Mouse (Mus musculus): ENCODE measurements around the gene Impdh1. TPM values are rescaled to one million over a fixed set of nuclear protein-coding genes. Genes with fewer than 3 reads are reported as not detected.

Impdh1 gene
- polyA plus RNA-seq, 1 experiment: 217 TPM

DNA sequence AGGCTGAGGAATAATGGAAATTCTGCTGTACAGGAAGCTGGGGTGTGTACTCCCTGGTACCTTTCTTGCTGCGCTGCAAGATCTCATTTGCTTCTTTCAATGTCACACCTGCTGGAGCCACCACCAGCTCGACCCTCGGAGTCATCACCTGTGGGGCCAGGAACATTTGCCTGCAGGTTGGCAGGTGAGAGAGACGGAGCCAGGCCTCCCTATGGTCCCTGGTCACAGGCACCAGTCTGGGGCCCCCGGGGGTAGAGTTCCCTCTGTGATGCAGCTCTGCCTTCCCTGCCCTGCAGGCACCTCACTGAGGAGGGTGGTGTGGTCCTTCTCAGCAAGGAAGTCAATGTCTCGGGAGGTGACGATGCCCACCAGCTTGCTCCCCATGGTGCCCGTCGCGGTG is 10.2 kb downstream of the Impdh1 start:
- Histone ChIP-seq H3K4me3 (replicated peaks; ENCODE audit: extremely low read depth, low read depth, low read length) (no peak overlapping the region), H3K4me1 (ENCODE audit: control insufficient read depth, insufficient read depth, low read length) (peaks cover 7% of the 10 kb centered on the region)
- TF ChIP-seq CTCF (IDR thresholded peaks at IDR 0.05; ENCODE audit: insufficient read depth, low read length) (no peak), POLR2A (IDR thresholded peaks at IDR 0.05; ENCODE audit: borderline replicate concordance, extremely low read depth, low read depth, low read length) (no peak)
- 90% methylated on average over 10 of the region's 10 CpGs for WGBS
- DNase-seq: no peak

GRCm38 (mm10) chr6:29204932-29205614 is 11.1 kb downstream of the Impdh1 start:
- H3K4me3 ChIP-seq (replicated peaks; ENCODE audit: extremely low read depth, low read depth, low read length): no peak overlapping the region
- peak; percentile 51 for DNase-seq
- H3K4me1 ChIP-seq (ENCODE audit: control insufficient read depth, insufficient read depth, low read length): peaks cover 3% of the 10 kb centered on the region
- peak; percentile 96 for TF ChIP-seq CTCF (IDR thresholded peaks at IDR 0.05; ENCODE audit: insufficient read depth, low read length)
- no peak for TF ChIP-seq POLR2A (IDR thresholded peaks at IDR 0.05; ENCODE audit: borderline replicate concordance, extremely low read depth, low read depth, low read length)
- WGBS: 55% methylated on average over 15 of the region's 15 CpGs

DNA sequence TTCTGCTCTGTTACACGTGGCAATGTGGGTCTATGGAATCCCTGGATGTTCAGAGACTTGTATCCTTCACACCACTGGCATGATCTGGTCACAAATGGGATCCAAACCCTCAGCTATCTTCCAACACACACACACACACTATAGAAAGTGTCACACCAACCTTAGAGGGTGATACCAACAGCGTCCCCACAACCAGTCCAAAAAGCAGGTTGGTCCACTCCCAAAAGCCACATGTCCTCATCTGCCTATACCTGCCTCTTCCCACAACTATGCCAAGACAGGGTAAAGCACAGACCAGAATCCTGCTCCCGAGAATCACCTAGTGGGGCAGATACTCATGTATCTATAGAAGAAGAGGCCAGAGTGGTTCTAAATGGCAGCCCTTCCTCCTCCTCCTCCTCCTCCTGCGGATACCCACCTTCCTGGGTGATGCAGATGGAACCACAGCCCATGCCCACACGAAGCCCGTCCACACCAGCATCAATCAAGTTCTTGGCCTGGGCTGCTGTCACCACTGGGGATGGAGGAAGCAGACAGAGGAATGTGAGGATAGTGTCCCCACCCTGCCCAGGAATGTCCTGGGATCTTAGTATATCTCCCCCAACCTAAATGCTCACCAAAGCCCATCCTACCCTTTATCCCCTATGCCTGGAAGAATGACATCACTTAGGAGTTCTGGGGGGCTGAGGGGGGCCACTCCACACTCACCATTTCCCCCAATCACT is 12.1 kb downstream of the Impdh1 start:
- TF ChIP-seq CTCF (IDR thresholded peaks at IDR 0.05; ENCODE audit: insufficient read depth, low read length) (no peak), POLR2A (IDR thresholded peaks at IDR 0.05; ENCODE audit: borderline replicate concordance, extremely low read depth, low read depth, low read length) (no peak)
- no peak overlapping the region for H3K4me3 ChIP-seq (replicated peaks; ENCODE audit: extremely low read depth, low read depth, low read length)
- 76% methylated on average over 6 of the region's 6 CpGs for WGBS
- H3K4me1 ChIP-seq (ENCODE audit: control insufficient read depth, insufficient read depth, low read length): peaks cover 3% of the 10 kb centered on the region
- DNase-seq: no peak

- DNase-seq: no peak
- WGBS: 89% methylated on average over 13 of the region's 13 CpGs
- H3K4me3 ChIP-seq (replicated peaks; ENCODE audit: extremely low read depth, low read depth, low read length): no peak overlapping the region
- TF ChIP-seq CTCF (IDR thresholded peaks at IDR 0.05; ENCODE audit: insufficient read depth, low read length) (no peak), POLR2A (IDR thresholded peaks at IDR 0.05; ENCODE audit: borderline replicate concordance, extremely low read depth, low read depth, low read length) (no peak)
- peaks cover 3% of the 10 kb centered on the region for H3K4me1 ChIP-seq (ENCODE audit: control insufficient read depth, insufficient read depth, low read length)
Measured at GRCm38 (mm10) chr6:29203096-29203495, 13.1 kb downstream of the Impdh1 start.

DNA sequence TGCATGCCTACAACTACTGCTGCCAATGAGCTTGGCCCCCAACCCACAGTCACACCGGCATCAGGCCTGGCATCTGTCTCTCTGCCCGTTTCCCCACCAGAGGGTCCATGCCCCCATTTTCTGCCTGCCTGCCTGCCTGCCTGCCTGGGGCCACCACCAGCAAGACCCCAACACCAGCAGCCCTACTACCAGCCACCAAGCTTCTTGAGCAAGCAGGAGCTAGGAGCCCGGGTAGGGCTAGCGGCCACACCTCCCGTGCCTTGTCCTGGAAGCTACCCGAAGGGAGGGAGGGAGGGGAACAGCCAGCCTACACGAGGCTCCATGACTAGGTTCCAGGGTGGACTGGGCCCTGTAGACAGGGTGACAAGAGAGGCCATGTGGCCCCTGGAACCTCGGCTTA is 14.2 kb downstream of the Impdh1 start:
- 87% methylated on average over 7 of the region's 8 CpGs for WGBS
- DNase-seq: no peak
- Histone ChIP-seq H3K4me3 (replicated peaks; ENCODE audit: extremely low read depth, low read depth, low read length) (no peak overlapping the region), H3K4me1 (ENCODE audit: control insufficient read depth, insufficient read depth, low read length) (peaks cover 3% of the 10 kb centered on the region)
- no peak for TF ChIP-seq POLR2A (IDR thresholded peaks at IDR 0.05; ENCODE audit: borderline replicate concordance, extremely low read depth, low read depth, low read length)
- TF ChIP-seq CTCF (IDR thresholded peaks at IDR 0.05; ENCODE audit: insufficient read depth, low read length): no peak

DNA sequence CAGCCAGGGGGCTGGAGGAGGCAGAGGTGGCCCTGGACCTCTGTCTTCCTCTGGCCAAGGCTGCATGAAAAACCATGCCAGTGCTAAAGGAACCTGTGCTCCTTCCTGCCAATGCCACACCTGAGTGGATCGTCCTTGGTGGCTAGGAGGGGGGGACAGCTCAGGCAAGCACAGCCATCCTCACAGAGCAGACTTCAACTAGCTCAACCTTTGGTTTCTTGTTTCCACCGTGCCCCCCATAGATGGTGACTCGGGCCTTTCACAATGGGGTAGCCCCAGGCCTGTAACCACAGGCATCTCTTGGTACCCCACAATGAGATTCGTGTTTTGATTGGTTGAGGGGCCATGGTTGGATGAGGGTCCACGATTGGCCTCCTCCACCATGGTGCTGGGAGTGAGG is 14.8 kb downstream of the Impdh1 start:
- no peak overlapping the region for H3K4me3 ChIP-seq (replicated peaks; ENCODE audit: extremely low read depth, low read depth, low read length)
- WGBS: 89% methylated on average over 5 of the region's 5 CpGs
- TF ChIP-seq CTCF (IDR thresholded peaks at IDR 0.05; ENCODE audit: insufficient read depth, low read length) (no peak), POLR2A (IDR thresholded peaks at IDR 0.05; ENCODE audit: borderline replicate concordance, extremely low read depth, low read depth, low read length) (no peak)
- no peak for DNase-seq
- peaks cover 3% of the 10 kb centered on the region for H3K4me1 ChIP-seq (ENCODE audit: control insufficient read depth, insufficient read depth, low read length)

- no peak for DNase-seq
- Histone ChIP-seq H3K4me3 (replicated peaks; ENCODE audit: extremely low read depth, low read depth, low read length) (no peak overlapping the region), H3K4me1 (ENCODE audit: control insufficient read depth, insufficient read depth, low read length) (0 out of 2 replicates have a peak, but pooled peaks cover 3% of the 10 kb centered on the region)
- WGBS: 63% methylated on average over 3 of the region's 3 CpGs
- TF ChIP-seq POLR2A (IDR thresholded peaks at IDR 0.05; ENCODE audit: borderline replicate concordance, extremely low read depth, low read depth, low read length): no peak
- no peak for TF ChIP-seq CTCF (IDR thresholded peaks at IDR 0.05; ENCODE audit: insufficient read depth, low read length)
Measured at GRCm38 (mm10) chr6:29200496-29200895, 15.7 kb downstream of the Impdh1 start.

GRCm38 (mm10) chr6:29199223-29199855 is 16.8 kb downstream of the Impdh1 start:
- no peak overlapping the region for H3K4me3 ChIP-seq (replicated peaks; ENCODE audit: extremely low read depth, low read depth, low read length)
- 47% methylated on average over 8 of the region's 8 CpGs for WGBS
- no peak for DNase-seq
- 0 out of 2 replicates have a peak, but pooled peaks cover 3% of the 10 kb centered on the region for H3K4me1 ChIP-seq (ENCODE audit: control insufficient read depth, insufficient read depth, low read length)
- TF ChIP-seq CTCF (IDR thresholded peaks at IDR 0.05; ENCODE audit: insufficient read depth, low read length) (no peak), POLR2A (IDR thresholded peaks at IDR 0.05; ENCODE audit: borderline replicate concordance, extremely low read depth, low read depth, low read length) (no peak)

GRCm38 (mm10) chr6:29198309-29199222 is 17.6 kb downstream of the Impdh1 start:
- H3K4me3 ChIP-seq (replicated peaks; ENCODE audit: extremely low read depth, low read depth, low read length): no peak overlapping the region
- H3K4me1 ChIP-seq (ENCODE audit: control insufficient read depth, insufficient read depth, low read length): 0 out of 2 replicates have a peak, but pooled peaks cover 6% of the 10 kb centered on the region
- WGBS: 18% methylated on average over 25 of the region's 25 CpGs
- peak; percentile 79 for DNase-seq
- TF ChIP-seq CTCF (IDR thresholded peaks at IDR 0.05; ENCODE audit: insufficient read depth, low read length) (peak; percentile 88), POLR2A (IDR thresholded peaks at IDR 0.05; ENCODE audit: borderline replicate concordance, extremely low read depth, low read depth, low read length) (no peak)
